Mouse (Mus musculus): ENCODE data around the gene Gm10097.

DNA sequence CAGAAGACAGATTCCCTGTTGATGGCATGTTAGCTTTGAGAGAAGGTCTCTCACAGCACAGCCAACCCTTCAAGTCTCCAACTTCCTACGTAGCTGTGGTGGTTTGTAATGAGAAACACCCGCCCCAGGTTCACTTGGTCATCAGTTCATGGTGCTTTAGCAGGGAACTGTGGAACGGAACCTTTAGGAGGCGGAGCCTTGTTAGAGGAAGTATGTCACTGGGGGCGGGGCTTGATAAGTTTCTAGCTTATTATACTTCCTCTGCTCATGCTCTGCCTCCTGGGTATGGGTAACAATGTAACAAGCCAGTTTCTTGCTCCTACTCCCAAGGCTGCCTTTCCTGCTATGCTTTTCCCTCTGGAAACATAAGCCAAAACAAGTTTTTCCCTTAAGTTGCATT, 23.3 kb upstream of the Gm10097 start:
- no peak for TF ChIP-seq TCF3 (IDR thresholded peaks at IDR 0.05; ENCODE audit: insufficient read length, low read depth)
- no peak for TF ChIP-seq POLR2A (IDR thresholded peaks at IDR 0.05; ENCODE audit: insufficient read length, low read depth)
- no peak for TF ChIP-seq SRF (IDR thresholded peaks at IDR 0.05; ENCODE audit: control insufficient read depth, insufficient read length, low read depth)
- TF ChIP-seq MAX (IDR thresholded peaks at IDR 0.05; ENCODE audit: low read depth): no peak
- TF ChIP-seq REST (IDR thresholded peaks at IDR 0.05; ENCODE audit: insufficient read depth, insufficient read length): no peak
